Mouse (Mus musculus) heart, embryonic 12.5 days (tissue): ENCODE data around the gene Vps45. TPM values are rescaled to one million over a fixed set of nuclear protein-coding genes. Genes with fewer than 3 reads are reported as not detected.
"Not testable (repeated sequence)": the region's sequence is repeated elsewhere in the genome, so short reads cannot be mapped to it uniquely, and the experiment has no call there.

Experiments used
- ATAC-seq: fragments of 200-750 bp; cut with Nextera tagmentation; 2 replicates; pipeline ENCODE4 v1.8.0; 2017; ENCODE audit warnings: moderate TSS enrichment, moderate library complexity; ENCODE audit not compliant: insufficient number of reproducible peaks, low FRiP score
- H3K27ac ChIP-seq: fragments of 300-500 bp; sonication (generic); 2 replicates; pipeline ENCODE4 v1.5.1; 2016; ENCODE audit warnings: mild to moderate bottlenecking, moderate library complexity; ENCODE audit not compliant: poor library complexity, severe bottlenecking
- H3K27me3 ChIP-seq: fragments of 300-500 bp; sonication (generic); replicated peaks from 2 replicates; pipeline ENCODE4 v1.6.1; 2016; ENCODE audit warnings: mild to moderate bottlenecking, moderate library complexity
- H3K36me3 ChIP-seq: fragments of 300-500 bp; sonication (generic); 2 replicates; pipeline ENCODE4 v1.6.1; 2016; ENCODE audit warnings: mild to moderate bottlenecking, moderate library complexity
- H3K4me1 ChIP-seq: fragments of 300-500 bp; sonication (generic); replicated peaks from 2 replicates; pipeline ENCODE4 v1.6.1; 2016; ENCODE audit warnings: mild to moderate bottlenecking
- H3K4me2 ChIP-seq: fragments of 300-500 bp; sonication (generic); 2 replicates; pipeline ENCODE4 v1.6.1; 2016; ENCODE audit warnings: mild to moderate bottlenecking, moderate library complexity
- H3K4me3 ChIP-seq: fragments of 300-500 bp; sonication (generic); 2 replicates; pipeline ENCODE4 v1.5.1; 2016; ENCODE audit warnings: mild to moderate bottlenecking
- H3K9ac ChIP-seq: fragments of 300-500 bp; sonication (generic); 2 replicates; pipeline ENCODE4 v1.6.1; 2016; ENCODE audit warnings: mild to moderate bottlenecking, moderate library complexity
- H3K9me3 ChIP-seq: fragments of 300-500 bp; sonication (generic); replicated peaks from 2 replicates; pipeline ENCODE4 v1.6.1; 2016; ENCODE audit warnings: mild to moderate bottlenecking, moderate library complexity
- WGBS: fragments of 180-500 bp; shearing (Covaris S2); methylation state at CpG from one replicate; pipeline ENCODE4 v1.1.7; 2016; 5-methylcytosine and 5-hydroxymethylcytosine counted together
- polyA plus RNA-seq: library from polyadenylated mRNA; unstranded; fragments of >200 nt; fragmentation: Nextera tagmentation; extraction: Ambion mirVana; gene quantifications from 2 replicates; pipeline ENCODE4 v1.2.1, GENCODE M21; 2016

Vps45 gene
- polyA plus RNA-seq, 1 experiment from 2014 or later = 32.8 TPM

- not testable (repeated sequence) for ATAC-seq, H3K9me3 ChIP-seq, H3K4me1 ChIP-seq, H3K4me3 ChIP-seq, H3K27me3 ChIP-seq, H3K9ac ChIP-seq, H3K36me3 ChIP-seq, H3K4me2 ChIP-seq, H3K27ac ChIP-seq
- 53% methylated on average over 7 of the region's 7 CpGs for WGBS
Measured at GRCm38 (mm10) chr3:95970661-95971060, 87.6 kb downstream of the Vps45 start.

DNA sequence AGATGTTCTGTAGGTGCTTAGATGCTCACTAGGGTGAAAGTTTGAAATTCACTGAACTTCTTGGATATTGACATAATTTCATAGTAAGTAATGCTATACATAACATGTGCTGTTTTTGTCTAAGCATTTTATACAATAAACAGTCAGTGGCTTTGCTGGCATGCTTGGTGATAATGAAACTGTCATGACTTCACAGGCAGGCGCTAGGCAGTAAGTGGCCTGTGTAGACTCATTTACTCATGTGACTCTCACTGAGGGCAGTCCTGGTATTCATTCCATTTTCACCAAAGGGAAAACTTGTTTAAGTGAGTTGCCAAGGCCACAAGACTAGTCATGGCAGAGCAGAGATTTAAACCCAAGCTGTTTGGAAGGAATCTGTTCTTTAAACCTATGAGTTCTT, 89.0 kb downstream of the Vps45 start:
- H3K9me3 ChIP-seq = no peaks in the 10 kb centered on the region
- WGBS = 42% methylated on average over 1 of the region's 1 CpGs
- no peak overlapping the region for H3K9ac ChIP-seq
- H3K27me3 ChIP-seq = no peaks in the 10 kb centered on the region
- no peak for ATAC-seq
- 0 out of 2 replicates have a peak overlapping the region, but pooled peaks have one; percentile 3 for H3K27ac ChIP-seq
- no peak overlapping the region for H3K4me2 ChIP-seq
- no peaks in the 10 kb centered on the region for H3K36me3 ChIP-seq
- H3K4me3 ChIP-seq = no peak overlapping the region
- H3K4me1 ChIP-seq = peaks cover 10% of the 10 kb centered on the region

DNA sequence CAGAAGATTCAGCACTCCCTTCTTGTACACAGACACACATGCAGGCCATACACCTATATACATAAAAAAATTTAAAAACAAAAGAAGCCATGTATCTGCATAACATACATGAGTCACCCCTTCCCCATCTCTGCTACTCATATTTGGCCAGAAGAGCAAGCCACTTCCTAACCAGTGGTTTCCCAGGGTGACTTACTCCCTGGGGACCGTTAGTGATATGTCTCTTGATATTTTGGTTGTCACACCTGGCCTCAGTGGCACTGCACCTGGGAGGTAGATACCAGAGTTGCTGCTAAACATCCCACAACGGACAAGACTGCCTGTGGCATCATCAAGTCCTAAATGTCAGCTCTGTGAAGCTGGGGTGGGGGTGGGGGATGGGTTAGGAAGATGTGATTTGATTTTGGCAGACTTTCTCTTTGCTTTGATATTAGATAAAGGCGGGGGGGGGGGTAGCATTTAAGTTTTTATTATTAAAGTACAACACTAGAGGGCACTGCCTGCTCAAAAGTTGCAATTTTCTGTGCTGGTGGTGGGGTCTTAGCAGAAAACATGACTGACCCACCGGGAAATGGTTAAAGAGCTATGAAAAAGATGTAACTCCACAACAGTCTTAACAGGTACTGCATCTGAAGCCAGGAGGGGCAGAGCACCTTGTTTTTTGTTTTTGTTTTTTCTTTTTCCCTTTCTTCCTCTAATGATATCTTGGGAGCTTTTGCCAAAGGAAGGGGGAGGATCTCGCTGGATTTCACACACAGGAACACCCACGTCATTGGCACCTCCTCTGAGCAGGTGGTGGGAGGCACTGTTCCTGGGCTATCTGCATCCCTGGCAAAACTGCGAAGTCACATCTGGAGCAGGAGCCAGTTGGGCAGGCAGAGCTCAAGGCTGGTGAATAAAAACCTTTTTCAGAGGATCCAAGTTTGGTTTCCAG, 92.5 kb downstream of the Vps45 start:
- ATAC-seq = no peak
- Histone ChIP-seq H3K4me2 (peak overlapping the region; percentile 42), H3K36me3 (no peaks in the 10 kb centered on the region), H3K9ac (peak overlapping the region; percentile 35; the same call in 1 of the 2 replicates), H3K4me3 (no peak overlapping the region), H3K27ac (no peak overlapping the region), H3K4me1 (peaks cover 20% of the 10 kb centered on the region), H3K9me3 (no peaks in the 10 kb centered on the region), H3K27me3 (no peaks in the 10 kb centered on the region)
- 11% methylated on average over 7 of the region's 7 CpGs for WGBS

- Histone ChIP-seq H3K36me3 (no peaks in the 10 kb centered on the region), H3K4me3 (no peak overlapping the region), H3K27ac (no peak overlapping the region), H3K27me3 (no peaks in the 10 kb centered on the region), H3K4me2 (no peak overlapping the region), H3K9ac (no peak overlapping the region), H3K4me1 (peaks cover 31% of the 10 kb centered on the region), H3K9me3 (0 out of 2 replicates have a peak, but pooled peaks cover 5% of the 10 kb centered on the region)
- ATAC-seq = no peak
- 43% methylated on average over 4 of the region's 4 CpGs for WGBS
Measured at GRCm38 (mm10) chr3:95963681-95964080, 94.6 kb downstream of the Vps45 start.

DNA sequence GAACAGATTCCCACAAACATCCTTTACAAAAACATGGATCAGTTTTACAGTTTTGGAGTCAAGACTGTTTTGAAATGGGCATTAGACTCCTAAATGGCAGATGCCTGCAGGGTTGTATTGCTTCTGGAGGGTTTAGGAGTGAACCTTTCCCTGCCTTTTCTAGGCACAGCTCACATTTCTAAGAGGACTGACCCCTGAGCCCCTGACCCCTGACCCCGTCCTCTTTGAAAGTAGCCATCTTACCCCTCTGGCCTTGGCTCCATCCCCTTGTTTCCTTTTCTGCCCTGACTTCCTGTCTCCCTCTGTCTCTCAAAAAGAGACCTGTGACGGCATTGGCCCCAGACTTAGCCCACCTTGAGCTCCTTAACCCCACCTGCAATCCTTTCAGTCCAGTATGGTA, 95.0 kb downstream of the Vps45 start:
- no peak for ATAC-seq
- Histone ChIP-seq H3K36me3 (no peaks in the 10 kb centered on the region), H3K9me3 (0 out of 2 replicates have a peak, but pooled peaks cover 5% of the 10 kb centered on the region), H3K9ac (no peak overlapping the region), H3K27ac (no peak overlapping the region), H3K4me2 (no peak overlapping the region), H3K27me3 (no peaks in the 10 kb centered on the region), H3K4me3 (no peak overlapping the region), H3K4me1 (peaks cover 34% of the 10 kb centered on the region)
- WGBS = 57% methylated on average over 2 of the region's 2 CpGs

GRCm38 (mm10) chr3:95962182-95962581, 96.1 kb downstream of the Vps45 start:
- Histone ChIP-seq H3K4me2 (0 out of 2 replicates have a peak overlapping the region, but pooled peaks have one; percentile 61), H3K27ac (peak overlapping the region; percentile 95), H3K4me1 (peaks cover 43% of the 10 kb centered on the region)
- not testable (repeated sequence) for H3K36me3 ChIP-seq, ATAC-seq, H3K9ac ChIP-seq, H3K9me3 ChIP-seq, H3K27me3 ChIP-seq, H3K4me3 ChIP-seq
- WGBS = 69% methylated on average over 8 of the region's 8 CpGs

DNA sequence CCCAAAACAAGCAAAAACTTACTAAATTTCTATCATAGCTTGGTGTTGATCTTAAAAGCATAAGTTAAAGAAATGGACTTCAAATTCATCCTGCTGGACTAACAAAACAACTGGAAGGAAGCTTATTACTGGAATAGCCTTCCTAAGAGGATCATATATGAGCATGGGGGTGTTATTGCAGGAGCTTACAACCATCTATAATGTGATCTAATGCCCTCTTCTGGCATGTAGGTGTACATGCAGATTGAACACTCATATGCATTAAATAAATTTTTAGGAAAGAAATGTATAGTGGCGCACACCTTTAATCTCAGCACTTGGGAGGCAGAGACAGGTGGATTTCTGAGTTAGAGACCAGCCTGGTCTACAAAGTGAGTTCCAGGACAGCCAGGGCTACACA, 98.5 kb downstream of the Vps45 start:
- H3K36me3 ChIP-seq = no peaks in the 10 kb centered on the region
- no peak for ATAC-seq
- no peaks in the 10 kb centered on the region for H3K27me3 ChIP-seq
- H3K9ac ChIP-seq = no peak overlapping the region
- H3K4me3 ChIP-seq = no peak overlapping the region
- no peak overlapping the region for H3K27ac ChIP-seq
- H3K4me1 ChIP-seq = peaks cover 45% of the 10 kb centered on the region
- 88% methylated on average over 1 of the region's 1 CpGs for WGBS
- no peak overlapping the region for H3K4me2 ChIP-seq
- H3K9me3 ChIP-seq = 0 out of 2 replicates have a peak, but pooled peaks cover 5% of the 10 kb centered on the region

DNA sequence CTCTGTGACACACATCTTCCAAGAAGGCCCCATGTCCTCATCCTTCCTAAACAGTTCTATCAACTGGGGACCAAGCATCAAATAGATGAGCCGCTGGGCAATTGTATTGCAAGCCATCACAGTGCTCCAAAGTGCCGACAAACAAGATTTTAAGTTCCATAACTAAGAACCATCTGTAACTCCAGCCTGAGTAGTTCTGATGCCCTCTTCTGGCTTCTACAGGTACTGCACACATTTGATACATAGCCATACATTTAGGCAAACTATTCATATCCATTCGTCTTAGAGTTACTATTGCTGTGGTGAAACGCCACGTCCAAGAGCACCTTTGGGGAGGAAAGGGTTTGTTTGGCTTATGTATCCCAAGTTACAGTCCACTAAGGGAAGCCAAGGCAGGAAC, 99.2 kb downstream of the Vps45 start:
- Histone ChIP-seq H3K36me3 (no peaks in the 10 kb centered on the region), H3K27me3 (no peaks in the 10 kb centered on the region), H3K4me2 (no peak overlapping the region), H3K4me1 (peaks cover 45% of the 10 kb centered on the region), H3K4me3 (no peak overlapping the region), H3K27ac (peak overlapping the region; percentile 93), H3K9me3 (0 out of 2 replicates have a peak, but pooled peaks cover 5% of the 10 kb centered on the region), H3K9ac (no peak overlapping the region)
- no peak for ATAC-seq
- 71% methylated on average over 5 of the region's 5 CpGs for WGBS

GRCm38 (mm10) chr3:95957359-95958148, 100.7 kb downstream of the Vps45 start:
- WGBS = 28% methylated on average over 8 of the region's 8 CpGs
- Histone ChIP-seq H3K9ac (no peak overlapping the region), H3K27me3 (no peaks in the 10 kb centered on the region), H3K36me3 (no peaks in the 10 kb centered on the region), H3K4me2 (peak overlapping the region; percentile 40), H3K9me3 (0 out of 2 replicates have a peak, but pooled peaks cover 5% of the 10 kb centered on the region), H3K27ac (peak overlapping the region; percentile 93), H3K4me3 (no peak overlapping the region), H3K4me1 (peaks cover 45% of the 10 kb centered on the region)
- no peak for ATAC-seq

GRCm38 (mm10) chr3:95955318-95955717, 102.9 kb downstream of the Vps45 start:
- Histone ChIP-seq H3K27ac (no peak overlapping the region; the same call in 1 of the 2 replicates), H3K9me3 (0 out of 2 replicates have a peak, but pooled peaks cover 5% of the 10 kb centered on the region), H3K4me2 (no peak overlapping the region), H3K4me1 (peaks cover 27% of the 10 kb centered on the region), H3K9ac (no peak overlapping the region), H3K36me3 (no peaks in the 10 kb centered on the region), H3K27me3 (no peaks in the 10 kb centered on the region), H3K4me3 (no peak overlapping the region)
- no peak for ATAC-seq
- 78% methylated on average over 5 of the region's 5 CpGs for WGBS

DNA sequence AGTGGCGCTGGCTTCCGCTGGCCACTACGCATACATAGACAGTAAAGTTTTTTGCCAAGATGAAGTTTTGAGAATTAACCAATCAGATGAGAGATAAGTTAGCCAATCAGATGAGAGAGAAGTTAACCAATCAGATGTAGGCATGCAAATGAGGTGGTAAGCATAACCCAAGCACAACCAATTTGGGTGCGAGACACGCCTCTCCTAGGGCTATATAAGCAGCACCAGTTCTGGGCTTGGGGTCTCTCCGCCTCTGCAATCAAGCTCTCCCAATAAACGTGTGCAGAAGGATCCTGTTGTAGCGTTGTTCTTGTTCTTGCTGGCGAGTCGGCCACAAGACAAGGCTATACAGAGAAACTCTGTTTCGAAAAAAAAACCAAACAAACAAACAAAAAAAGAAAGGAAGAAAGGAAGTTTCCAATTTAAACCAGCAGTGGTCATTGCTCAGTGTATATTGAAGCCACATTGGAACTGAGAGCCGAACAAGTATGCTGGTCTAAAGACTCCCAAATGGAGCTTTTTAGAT, 103.6 kb downstream of the Vps45 start:
- not testable (repeated sequence) for H3K27ac ChIP-seq
- 86% methylated on average over 12 of the region's 12 CpGs for WGBS

More for the DNA sequence above, 103.6 kb downstream of the Vps45 start:
- H3K36me3 ChIP-seq, ATAC-seq, H3K4me3 ChIP-seq, H3K9me3 ChIP-seq, H3K27me3 ChIP-seq, H3K4me2 ChIP-seq, H3K9ac ChIP-seq: not testable (repeated sequence)
- peaks cover 27% of the 10 kb centered on the region for H3K4me1 ChIP-seq
